Mouse (Mus musculus): Measurements from ENCODE around the gene Pcsk2.
A peak's percentile ranks its signal among the peaks of the same experiment; 100 is the strongest.

Pcsk2 gene

DNA sequence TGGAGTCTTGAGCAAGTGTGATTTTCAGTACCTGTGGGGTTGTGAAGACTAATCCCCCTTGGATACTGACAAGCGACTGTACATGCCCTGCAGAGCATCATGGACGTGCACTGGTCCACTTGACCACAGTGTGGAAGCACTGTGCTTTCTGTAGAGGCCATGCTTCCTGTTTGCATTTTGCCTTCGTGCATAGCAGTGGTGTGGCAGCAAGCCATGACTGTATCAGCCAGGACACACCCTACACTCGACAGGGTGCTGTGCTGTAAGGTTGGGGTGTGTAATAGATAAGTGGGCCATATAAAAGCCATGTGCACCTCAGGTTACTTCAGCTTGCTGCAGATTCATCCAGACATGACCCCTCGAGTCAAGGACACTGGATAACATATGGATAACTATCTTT, 292.7 kb downstream of the Pcsk2 start:
- peak; percentile 67 to 68 for DNase-seq (ENCODE audit: low spot score in 2 of 2)

DNA sequence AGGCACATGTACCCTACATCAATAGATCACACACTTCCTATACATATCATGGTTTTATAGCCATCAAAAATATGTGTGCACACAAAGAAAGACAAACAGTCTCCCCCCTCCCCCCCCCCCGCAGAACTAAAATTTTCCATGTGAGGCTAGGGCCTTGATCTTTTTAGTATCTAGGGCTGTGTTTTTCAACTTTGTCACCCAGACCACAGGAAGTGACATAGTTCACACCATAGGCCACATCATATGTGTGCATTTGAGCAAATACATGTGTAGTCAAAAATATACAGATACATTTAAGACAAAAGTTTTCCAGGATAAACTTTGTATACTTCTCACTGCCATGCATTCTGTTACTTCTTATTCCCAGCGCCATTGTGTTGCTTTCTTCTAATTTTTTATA, 293.5 kb downstream of the Pcsk2 start:
- DNase-seq (ENCODE audit: low spot score in 2 of 2) = peak in 1 of 2 experiments; percentile 16

DNA sequence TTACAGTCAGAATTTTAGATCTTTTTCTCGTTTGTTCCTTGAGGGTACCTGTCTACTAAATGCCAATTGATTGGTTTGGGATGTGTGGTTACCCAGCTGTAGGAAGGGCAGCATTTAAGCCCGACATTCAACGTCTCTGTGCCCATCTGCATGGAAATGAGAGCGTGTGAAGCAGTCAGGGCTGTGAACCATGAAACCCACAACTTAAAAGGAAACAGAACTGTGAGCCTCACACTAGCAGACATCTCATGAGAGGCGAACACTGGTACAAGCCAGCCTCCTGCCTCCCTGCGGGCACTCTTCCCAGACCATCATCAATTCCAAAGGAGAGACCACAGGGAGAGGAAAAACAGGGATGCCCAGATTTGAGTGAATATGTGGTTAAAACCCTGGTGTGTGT, 294.9 kb downstream of the Pcsk2 start:
- peak; percentile 76 to 77 for DNase-seq (ENCODE audit: low spot score in 2 of 2)

DNA sequence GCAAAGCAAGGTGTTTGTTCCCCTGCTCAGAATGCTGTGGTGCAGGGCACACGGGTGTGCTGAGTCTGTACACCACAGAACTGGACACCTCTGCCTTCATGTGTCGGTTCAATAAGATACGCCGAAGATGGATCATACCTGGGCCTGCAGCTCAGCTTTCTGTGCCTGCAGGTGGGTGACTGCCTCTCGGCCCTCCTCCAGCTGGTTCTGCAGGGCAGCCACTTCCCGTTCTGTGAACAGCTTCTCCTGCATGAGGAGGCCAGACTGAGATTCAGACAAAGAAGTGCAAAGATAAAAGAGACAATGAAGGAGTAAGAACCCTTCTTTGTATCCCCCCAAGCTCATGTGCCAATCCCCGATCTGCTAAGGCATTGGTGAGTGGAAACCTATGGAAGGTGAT, 295.6 kb downstream of the Pcsk2 start:
- peak; percentile 59 to 67 for DNase-seq (ENCODE audit: low spot score in 2 of 2)

DNA sequence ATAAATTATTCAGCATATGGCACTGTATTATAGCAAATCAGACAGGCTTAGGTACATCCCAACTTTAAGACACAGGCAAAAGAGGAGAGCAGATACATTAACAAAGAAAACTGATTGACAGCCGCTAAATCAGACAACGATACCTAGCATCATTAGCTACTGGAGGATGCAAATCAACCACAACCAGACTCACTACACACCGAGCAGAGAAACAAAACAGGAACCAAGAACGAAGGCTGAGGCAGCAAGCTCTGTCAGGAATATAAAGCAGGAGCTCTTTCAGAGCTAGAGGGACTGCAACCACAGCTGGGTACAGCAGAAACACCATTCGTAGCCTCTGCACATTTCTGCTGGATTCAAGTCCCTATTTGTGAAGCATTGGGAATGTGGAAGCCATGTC, 298.8 kb downstream of the Pcsk2 start:
- DNase-seq (ENCODE audit: low spot score in 2 of 2) = peak in 1 of 2 experiments; percentile 37

DNA sequence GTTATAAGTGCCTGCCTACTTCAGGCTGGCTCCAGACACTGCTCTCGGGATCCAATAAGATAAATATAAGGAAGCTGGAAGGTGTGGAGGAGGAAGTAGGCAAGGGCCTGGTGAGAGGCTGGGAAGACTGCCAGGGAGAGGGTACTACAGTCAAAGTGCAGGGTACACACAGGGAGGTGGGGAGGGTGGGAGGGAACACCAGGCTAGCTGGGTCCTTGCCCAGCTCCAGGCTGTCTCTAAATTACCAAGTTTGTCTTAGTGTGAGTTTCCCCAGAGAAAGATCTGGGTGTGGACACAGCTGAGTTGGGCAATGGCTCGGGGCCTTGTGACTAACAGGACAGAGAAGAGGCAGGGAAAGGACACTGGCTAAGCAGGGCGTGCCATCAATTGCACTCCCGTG, 300.8 kb downstream of the Pcsk2 start:
- DNase-seq (ENCODE audit: low spot score in 2 of 2) = no peak

DNA sequence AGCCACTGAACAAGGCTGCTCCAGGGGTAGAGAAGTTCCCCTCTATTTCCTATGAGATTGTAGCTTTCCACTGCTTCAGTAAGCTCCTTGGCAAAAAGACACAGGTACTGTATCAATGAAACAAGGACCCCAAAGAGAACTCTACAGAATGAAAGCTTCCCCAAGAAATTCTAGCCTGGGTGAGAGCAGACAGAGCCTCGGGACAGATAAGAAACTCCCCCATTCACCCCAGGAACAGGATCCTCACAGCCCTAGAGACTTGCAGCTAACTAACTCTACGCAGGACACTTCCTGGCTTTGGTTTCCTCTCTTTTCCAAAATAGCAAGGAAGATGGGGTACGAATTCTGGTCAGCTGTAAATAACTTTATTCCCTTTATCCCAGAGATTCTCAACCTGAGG, 301.3 kb downstream of the Pcsk2 start:
- no peak for DNase-seq (ENCODE audit: low spot score in 2 of 2)

DNA sequence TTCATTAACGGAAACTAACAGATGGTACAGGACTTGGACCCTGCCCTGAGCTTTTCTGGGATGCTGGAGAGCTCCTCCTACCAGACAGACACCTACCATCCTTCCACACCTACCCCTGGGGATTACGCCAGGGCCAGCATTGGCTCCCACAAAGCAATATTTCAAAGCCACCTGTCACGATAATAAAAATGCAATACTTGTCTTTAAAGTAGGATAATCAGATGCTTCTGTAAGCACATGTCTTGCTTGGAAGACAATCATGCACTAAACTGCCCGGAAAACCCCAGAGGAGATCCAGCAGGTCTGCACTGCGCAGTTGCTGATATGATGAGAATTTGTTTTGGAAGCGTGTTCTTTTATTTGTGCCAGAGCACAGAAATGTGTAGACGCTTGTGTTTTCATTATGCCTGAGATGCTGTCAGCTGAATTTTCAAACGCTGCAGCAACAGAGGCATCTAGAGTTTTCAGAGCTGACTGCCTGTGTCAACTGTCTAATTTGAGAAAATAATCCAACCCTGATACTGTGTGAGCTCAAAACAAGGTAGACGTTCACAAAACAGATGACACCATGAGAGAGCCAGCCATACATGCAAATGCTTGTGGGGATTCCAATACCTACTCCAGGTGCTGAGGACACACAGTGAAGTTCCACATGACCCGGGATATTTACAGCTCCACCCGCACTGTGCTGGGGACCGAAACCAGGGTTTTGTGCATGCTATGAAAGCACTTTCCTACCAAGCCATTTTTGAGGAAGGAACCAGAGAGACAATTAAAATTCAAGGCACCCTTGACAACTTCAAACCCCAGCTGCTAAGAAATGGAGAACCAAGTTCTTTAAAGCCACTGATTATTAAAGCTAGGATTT, 305.6 kb downstream of the Pcsk2 start:
- no peak for DNase-seq (ENCODE audit: low spot score in 2 of 2)

DNA sequence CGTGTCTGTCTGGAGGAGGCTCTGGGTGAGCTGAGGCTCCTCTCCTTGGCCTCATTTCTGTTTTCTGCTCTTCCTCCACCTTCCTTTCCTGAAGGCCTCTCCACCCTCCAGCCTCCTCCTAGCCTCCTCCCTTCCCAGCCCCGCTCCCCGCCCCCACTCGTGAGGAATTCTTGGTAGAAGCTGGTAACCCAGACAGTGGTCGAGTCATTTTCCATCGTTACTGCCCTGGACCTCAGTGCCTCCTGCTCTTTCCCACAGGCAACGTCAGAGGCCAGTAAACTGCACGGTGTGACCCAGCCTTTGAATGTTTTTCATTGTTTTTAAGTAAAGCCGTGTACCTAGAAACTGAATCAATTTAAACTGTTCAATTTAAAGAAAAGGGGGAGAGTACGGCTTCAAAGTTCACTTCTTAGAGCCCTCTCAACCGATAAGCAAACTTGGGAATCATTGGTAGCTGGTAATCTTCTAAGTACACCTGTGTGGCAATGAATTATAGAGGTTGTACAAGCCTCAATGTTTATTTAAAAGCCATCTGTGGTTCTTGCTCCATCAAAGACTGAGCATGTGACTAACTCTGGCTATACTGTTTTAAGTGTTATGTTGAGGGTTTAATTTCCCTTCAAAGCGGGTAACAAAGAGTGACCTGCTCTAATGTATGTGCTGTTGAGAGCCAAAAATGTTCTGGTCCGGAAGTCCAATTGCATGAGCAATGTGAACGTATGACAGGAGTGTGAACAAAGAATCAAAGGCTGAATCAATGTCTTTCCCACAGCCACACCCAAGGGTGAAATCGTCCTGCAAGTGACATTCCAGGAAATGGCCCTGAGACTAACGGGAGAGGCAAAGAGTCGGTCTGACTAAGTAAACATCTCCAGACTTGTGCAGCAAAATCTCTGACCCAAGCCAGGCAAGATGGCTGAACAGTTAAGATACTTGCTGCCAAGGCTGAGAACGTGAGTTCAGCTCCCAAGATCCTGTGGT, 306.6 kb downstream of the Pcsk2 start:
- no peak for DNase-seq (ENCODE audit: low spot score in 2 of 2)

DNA sequence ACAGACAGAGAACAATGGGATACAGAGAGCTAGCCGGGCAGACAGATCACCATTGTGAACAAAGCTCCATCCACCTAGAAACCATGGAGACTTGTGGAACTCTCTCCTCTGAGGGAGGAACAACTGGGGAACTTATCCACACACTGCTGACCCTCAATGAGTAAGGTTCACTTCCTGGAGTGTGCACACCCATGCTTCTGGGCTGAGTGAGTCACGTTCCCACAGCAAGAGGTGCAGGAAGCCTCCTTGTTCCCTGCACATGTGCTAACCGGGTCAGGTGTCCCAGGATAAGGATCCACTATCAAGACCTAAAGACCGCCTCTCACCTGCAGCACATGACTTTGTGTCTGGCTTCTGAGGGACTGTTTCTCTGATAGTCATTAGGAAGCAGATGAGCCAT, 307.5 kb downstream of the Pcsk2 start:
- no peak for DNase-seq (ENCODE audit: low spot score in 2 of 2)

DNA sequence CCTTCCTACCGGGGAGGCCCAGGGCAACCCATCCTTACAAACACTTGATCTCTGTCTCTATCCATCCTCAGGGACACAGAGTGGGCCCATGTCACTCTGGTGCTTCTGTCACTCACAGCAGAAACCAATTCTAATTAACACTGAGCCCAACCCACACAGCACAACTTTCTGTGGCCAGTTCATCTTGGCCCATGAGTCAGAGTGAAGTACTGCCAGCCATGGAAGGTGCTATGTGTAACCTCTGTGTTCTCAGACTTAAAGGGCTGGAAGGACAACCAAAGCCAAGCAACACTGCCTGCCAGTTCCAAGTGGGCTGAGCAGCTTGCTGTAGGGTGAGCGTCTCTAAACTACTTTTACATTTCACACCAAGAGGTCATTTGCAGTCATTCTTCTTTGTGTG, 313.2 kb downstream of the Pcsk2 start:
- no peak for DNase-seq (ENCODE audit: low spot score in 2 of 2)

DNA sequence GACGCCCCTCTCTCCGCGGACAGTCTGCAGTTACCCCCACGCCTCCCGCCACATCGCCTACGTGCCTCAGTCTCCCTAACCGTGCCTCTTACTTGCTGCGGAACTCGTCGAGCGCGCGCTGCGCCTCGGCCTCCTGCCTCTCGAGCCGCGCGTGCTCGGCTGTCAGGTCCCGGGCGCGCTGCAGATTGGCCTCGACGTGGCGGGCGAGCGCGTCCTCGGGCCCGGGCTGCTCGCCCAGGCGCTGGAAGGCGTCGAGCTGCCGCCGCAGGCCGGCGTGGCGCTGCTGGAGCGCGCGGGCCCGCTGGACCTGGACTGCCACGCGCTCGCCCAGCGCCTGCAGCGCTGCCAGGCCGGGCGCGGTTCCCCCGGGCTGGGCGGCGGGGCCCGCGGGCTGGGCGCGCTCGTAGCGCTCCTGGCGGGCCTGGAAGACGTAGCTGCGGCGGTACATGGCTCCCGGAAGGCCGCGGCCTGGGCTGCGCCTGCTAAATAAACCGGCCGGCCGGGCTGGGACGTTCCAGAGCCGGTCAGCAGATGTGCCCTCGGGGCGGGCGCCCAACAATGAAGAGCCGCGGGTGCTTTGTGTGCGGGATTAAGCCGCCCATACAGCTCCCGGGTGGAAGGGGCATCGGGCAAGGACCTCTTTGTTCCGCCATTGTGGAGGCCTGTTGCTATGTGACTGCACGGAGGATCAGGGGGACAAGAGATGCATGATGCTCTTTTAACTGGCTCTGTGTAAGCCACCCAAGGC, 316.7 kb downstream of the Pcsk2 start, which contains the start of gene Bfsp1:
Gene Bfsp1 (minus strand): TSS at position 690 of the 748 bp plus-strand sequence.
- no peak for DNase-seq (ENCODE audit: low spot score in 2 of 2)

DNA sequence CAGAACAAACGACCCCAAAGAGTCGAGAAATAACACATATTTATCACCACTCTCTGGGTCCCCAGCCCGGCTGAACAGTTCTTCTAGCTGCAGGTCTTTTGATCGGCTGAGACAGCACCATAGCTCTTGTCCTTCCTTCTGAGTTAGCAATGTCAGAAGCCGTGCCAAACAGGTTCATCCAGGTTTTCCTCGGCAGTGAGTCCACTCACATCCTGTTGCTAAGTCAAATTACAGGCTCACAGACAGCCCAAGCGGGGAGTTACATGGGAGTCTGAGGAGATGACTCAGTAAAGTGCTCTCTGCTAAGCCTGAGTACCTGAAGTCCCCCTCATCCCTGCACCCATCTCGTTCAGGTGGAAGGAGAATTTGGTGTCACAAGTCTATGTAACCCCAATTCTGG, 318.6 kb downstream of the Pcsk2 start:
- no peak for DNase-seq (ENCODE audit: low spot score in 2 of 2)
